Mouse (Mus musculus): ENCODE results near the gene Amacr. TPM values are rescaled to one million over a fixed set of nuclear protein-coding genes. Genes with fewer than 3 reads are reported as not detected.

Amacr gene
- polyA plus RNA-seq (2015; fragmentation: Nextera tagmentation; extraction: Ambion mirVana), result 37.1 and 44.4 TPM in 2 replicates

DNA sequence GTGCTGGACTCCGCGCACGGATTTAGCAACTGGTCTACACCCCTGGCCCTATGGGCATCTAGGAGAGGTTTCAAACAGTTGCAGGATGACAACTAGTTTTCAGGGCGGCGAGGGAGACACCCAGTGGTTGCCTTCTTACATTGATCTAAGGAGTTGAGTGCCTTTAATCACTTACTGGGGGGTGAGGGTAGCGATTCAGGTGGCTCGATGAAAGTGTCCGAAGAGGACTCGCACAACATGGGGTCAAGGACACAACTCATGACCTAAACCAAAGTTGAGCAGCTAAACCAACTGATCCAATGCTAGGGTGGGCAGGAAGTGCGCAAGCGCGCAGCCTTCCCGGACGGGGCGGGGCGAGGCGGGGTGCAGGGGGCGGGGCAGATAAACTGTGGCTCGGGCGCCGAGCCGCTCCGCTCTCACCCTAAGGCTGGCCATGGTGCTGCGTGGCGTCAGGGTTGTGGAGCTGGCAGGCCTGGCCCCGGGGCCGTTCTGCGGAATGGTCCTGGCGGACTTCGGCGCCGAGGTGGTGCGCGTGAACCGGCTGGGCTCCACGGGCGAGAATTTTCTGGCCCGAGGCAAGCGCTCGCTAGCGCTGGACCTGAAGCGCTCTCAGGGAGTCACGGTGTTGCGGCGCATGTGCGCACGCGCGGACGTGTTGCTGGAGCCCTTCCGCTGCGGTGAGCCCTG lies at the start of gene Amacr:
Gene Amacr, plus strand, starts transcription at position 380 of the 687 bp plus-strand sequence.
- Histone ChIP-seq H3K36me3 (ENCODE audit: insufficient read depth, low read length) (0 out of 2 replicates have a peak, but pooled peaks cover 4% of the 10 kb centered on the region), H3K4me1 (ENCODE audit: insufficient read depth, low read length) (peaks cover 9% of the 10 kb centered on the region; the same call in 1 of the 2 replicates), H3K27ac (ENCODE audit: low read length) (peak within 1 kb of the TSS; percentile 87), H3K9ac (replicated peaks; ENCODE audit: low read length) (peak within 1 kb of the TSS; percentile 81), H3K9me3 (ENCODE audit: low read length) (no peaks in the 10 kb centered on the region), H3K27me3 (ENCODE audit: insufficient read depth, low read length) (no peaks in the 10 kb centered on the region), H3K4me3 (ENCODE audit: low read length) (peak within 1 kb of the TSS; percentile 68), H3K4me2 (replicated peaks; ENCODE audit: low read depth, low read length) (peak within 1 kb of the TSS; percentile 66)
- ATAC-seq (ENCODE audit: low FRiP score, low TSS enrichment), result peak; percentile 99
- WGBS, result 0% methylated on average over 52 of the region's 52 CpGs

DNA sequence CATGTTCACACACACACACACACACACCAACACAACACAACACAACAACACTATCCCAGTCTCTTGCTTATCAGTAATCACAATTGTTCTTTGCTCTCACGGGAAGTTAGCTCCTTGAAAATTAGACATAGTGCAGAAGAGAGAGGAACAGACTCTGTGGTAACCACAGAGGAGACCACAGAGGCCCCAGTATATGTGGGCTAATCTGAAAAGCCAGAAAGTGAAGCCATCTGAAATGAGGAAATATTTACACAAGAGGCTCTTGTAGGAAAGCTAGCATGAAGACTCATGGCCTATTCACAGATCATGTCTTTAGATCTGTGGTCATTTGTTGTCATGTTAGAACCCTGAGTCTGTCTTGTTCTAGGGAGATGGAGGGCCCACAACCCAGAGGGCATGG lies 47.6 kb upstream of the Amacr start:
- H3K27ac ChIP-seq (ENCODE audit: low read length), result no peak overlapping the region
- no peaks in the 10 kb centered on the region for H3K36me3 ChIP-seq (ENCODE audit: insufficient read depth, low read length)
- H3K4me2 ChIP-seq (replicated peaks; ENCODE audit: low read depth, low read length), result no peak overlapping the region
- no peaks in the 10 kb centered on the region for H3K9me3 ChIP-seq (ENCODE audit: low read length)
- ATAC-seq (ENCODE audit: low FRiP score, low TSS enrichment), result no peak
- WGBS, result 85% methylated on average over 1 of the region's 1 CpGs
- no peaks in the 10 kb centered on the region for H3K27me3 ChIP-seq (ENCODE audit: insufficient read depth, low read length)
- no peaks in the 10 kb centered on the region for H3K4me1 ChIP-seq (ENCODE audit: insufficient read depth, low read length)
- H3K9ac ChIP-seq (replicated peaks; ENCODE audit: low read length), result no peak overlapping the region
- H3K4me3 ChIP-seq (ENCODE audit: low read length), result no peak overlapping the region

GRCm38 (mm10) chr15:10940148-10941108 lies 41.1 kb upstream of the Amacr start:
- Histone ChIP-seq H3K9me3 (ENCODE audit: low read length) (no peaks in the 10 kb centered on the region), H3K36me3 (ENCODE audit: insufficient read depth, low read length) (no peaks in the 10 kb centered on the region), H3K4me2 (replicated peaks; ENCODE audit: low read depth, low read length) (no peak overlapping the region), H3K27me3 (ENCODE audit: insufficient read depth, low read length) (no peaks in the 10 kb centered on the region), H3K4me3 (ENCODE audit: low read length) (no peak overlapping the region), H3K4me1 (ENCODE audit: insufficient read depth, low read length) (no peaks in the 10 kb centered on the region), H3K9ac (replicated peaks; ENCODE audit: low read length) (no peak overlapping the region), H3K27ac (ENCODE audit: low read length) (no peak overlapping the region)
- ATAC-seq (ENCODE audit: low FRiP score, low TSS enrichment), result no peak
- 73% methylated on average over 15 of the region's 15 CpGs for WGBS

GRCm38 (mm10) chr15:10941901-10942300 lies 39.7 kb upstream of the Amacr start:
- 66% methylated on average over 6 of the region's 6 CpGs for WGBS
- H3K4me1 ChIP-seq (ENCODE audit: insufficient read depth, low read length), result no peaks in the 10 kb centered on the region
- H3K4me3 ChIP-seq (ENCODE audit: low read length), result no peak overlapping the region
- H3K27ac ChIP-seq (ENCODE audit: low read length), result no peak overlapping the region
- H3K27me3 ChIP-seq (ENCODE audit: insufficient read depth, low read length), result no peaks in the 10 kb centered on the region
- no peak overlapping the region for H3K9ac ChIP-seq (replicated peaks; ENCODE audit: low read length)
- no peak overlapping the region for H3K4me2 ChIP-seq (replicated peaks; ENCODE audit: low read depth, low read length)
- no peaks in the 10 kb centered on the region for H3K9me3 ChIP-seq (ENCODE audit: low read length)
- no peaks in the 10 kb centered on the region for H3K36me3 ChIP-seq (ENCODE audit: insufficient read depth, low read length)
- ATAC-seq (ENCODE audit: low FRiP score, low TSS enrichment), result no peak

DNA sequence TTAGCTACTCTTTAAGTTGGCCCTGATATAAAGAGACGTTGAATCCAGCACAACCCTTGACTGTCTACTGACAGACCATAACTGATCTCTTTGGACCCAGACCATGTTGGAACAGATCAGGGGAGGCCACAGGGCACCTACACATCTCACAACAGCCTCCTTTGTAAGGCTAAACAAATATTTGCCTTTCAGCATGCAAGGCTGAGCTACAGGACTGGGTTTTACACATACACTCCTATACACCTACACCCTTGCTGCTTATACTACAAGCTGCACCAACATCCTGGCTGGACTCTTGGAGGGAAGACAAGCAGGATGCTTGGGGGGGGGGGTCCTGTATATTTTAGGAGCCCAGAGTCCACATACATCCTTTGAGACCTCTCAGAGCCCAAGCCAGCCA lies 33.7 kb upstream of the Amacr start:
- peaks cover 10% of the 10 kb centered on the region for H3K4me1 ChIP-seq (ENCODE audit: insufficient read depth, low read length)
- no peak overlapping the region for H3K9ac ChIP-seq (replicated peaks; ENCODE audit: low read length)
- ATAC-seq (ENCODE audit: low FRiP score, low TSS enrichment), result no peak
- H3K9me3 ChIP-seq (ENCODE audit: low read length), result no peaks in the 10 kb centered on the region
- 72% methylated on average over 1 of the region's 1 CpGs for WGBS
- H3K4me3 ChIP-seq (ENCODE audit: low read length), result no peak overlapping the region
- H3K27me3 ChIP-seq (ENCODE audit: insufficient read depth, low read length), result no peaks in the 10 kb centered on the region
- H3K36me3 ChIP-seq (ENCODE audit: insufficient read depth, low read length), result no peaks in the 10 kb centered on the region
- H3K27ac ChIP-seq (ENCODE audit: low read length), result no peak overlapping the region
- H3K4me2 ChIP-seq (replicated peaks; ENCODE audit: low read depth, low read length), result no peak overlapping the region

DNA sequence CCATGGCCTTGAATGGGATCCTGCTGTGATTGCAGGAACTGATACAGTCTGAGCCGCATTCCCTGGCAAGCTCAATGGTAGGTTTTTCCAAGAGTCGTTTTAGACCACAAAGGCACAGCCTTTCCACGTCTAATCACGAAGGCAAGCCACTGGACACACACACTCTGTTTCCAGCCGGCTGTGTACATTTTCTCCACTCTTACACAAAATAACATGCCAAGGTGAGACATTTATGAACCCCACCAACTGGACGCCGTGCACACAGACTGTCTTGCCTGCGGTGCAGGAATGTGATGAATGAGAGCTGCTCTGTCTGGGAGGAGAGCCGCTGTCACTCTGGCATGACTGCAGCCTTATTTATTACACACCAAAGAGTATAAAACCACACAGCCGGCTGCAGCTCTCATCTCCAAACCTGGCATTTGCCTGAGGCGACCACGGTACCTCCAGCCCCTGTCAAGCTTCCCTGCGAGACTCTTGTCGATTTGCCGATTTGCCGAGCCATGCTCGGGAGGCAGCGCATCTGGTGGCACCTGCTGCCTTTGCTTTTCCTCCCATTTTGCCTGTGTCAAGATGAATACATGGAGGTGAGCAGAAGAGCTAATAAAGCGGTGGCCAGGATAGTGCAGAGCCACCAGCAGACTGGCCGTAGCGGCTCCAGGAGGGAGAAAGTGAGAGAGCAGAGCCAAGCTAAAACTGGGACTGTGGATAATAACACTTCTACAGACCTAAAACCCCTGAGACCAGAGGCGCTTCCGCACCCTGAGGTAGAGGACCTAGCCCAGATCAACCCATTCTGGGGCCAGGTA lies 29.4 kb upstream of the Amacr start, which contains the start of gene C1qtnf3:
Gene C1qtnf3, plus strand, starts transcription at position 382 of the 809 bp plus-strand sequence.
- peak within 1 kb of the TSS; percentile 50 for H3K4me2 ChIP-seq (replicated peaks; ENCODE audit: low read depth, low read length)
- 0 out of 2 replicates have a peak within 1 kb of the TSS, but pooled peaks have one; percentile 33 for H3K9ac ChIP-seq (replicated peaks; ENCODE audit: low read length)
- H3K9me3 ChIP-seq (ENCODE audit: low read length), result no peaks in the 10 kb centered on the region
- WGBS, result 41% methylated on average over 23 of the region's 23 CpGs
- H3K4me3 ChIP-seq (ENCODE audit: low read length), result peak within 1 kb of the TSS; percentile 11; the same call in 1 of the 2 replicates
- peak; percentile 66 for ATAC-seq (ENCODE audit: low FRiP score, low TSS enrichment)
- H3K4me1 ChIP-seq (ENCODE audit: insufficient read depth, low read length), result peaks cover 20% of the 10 kb centered on the region
- no peaks in the 10 kb centered on the region for H3K36me3 ChIP-seq (ENCODE audit: insufficient read depth, low read length)
- H3K27me3 ChIP-seq (ENCODE audit: insufficient read depth, low read length), result no peaks in the 10 kb centered on the region
- H3K27ac ChIP-seq (ENCODE audit: low read length), result peak within 1 kb of the TSS; percentile 74

- Histone ChIP-seq H3K4me2 (replicated peaks; ENCODE audit: low read depth, low read length) (peak overlapping the region; percentile 50), H3K36me3 (ENCODE audit: insufficient read depth, low read length) (no peaks in the 10 kb centered on the region), H3K9me3 (ENCODE audit: low read length) (no peaks in the 10 kb centered on the region), H3K27me3 (ENCODE audit: insufficient read depth, low read length) (no peaks in the 10 kb centered on the region), H3K4me1 (ENCODE audit: insufficient read depth, low read length) (peaks cover 20% of the 10 kb centered on the region), H3K27ac (ENCODE audit: low read length) (peak overlapping the region; percentile 74), H3K4me3 (ENCODE audit: low read length) (peak overlapping the region; percentile 11; the same call in 1 of the 2 replicates), H3K9ac (replicated peaks; ENCODE audit: low read length) (0 out of 2 replicates have a peak overlapping the region, but pooled peaks have one; percentile 33)
- ATAC-seq (ENCODE audit: low FRiP score, low TSS enrichment), result peak; percentile 35; the same call in 1 of the 2 replicates
- WGBS, result 34% methylated on average over 4 of the region's 4 CpGs
These were observed 28.7 kb upstream of the Amacr start for GRCm38 (mm10) chr15:10952760-10953305.

GRCm38 (mm10) chr15:10953465-10953864 lies 28.1 kb upstream of the Amacr start:
- no peaks in the 10 kb centered on the region for H3K9me3 ChIP-seq (ENCODE audit: low read length)
- H3K4me1 ChIP-seq (ENCODE audit: insufficient read depth, low read length), result peaks cover 20% of the 10 kb centered on the region
- no peaks in the 10 kb centered on the region for H3K27me3 ChIP-seq (ENCODE audit: insufficient read depth, low read length)
- H3K4me2 ChIP-seq (replicated peaks; ENCODE audit: low read depth, low read length), result no peak overlapping the region
- 71% methylated on average over 1 of the region's 1 CpGs for WGBS
- H3K36me3 ChIP-seq (ENCODE audit: insufficient read depth, low read length), result no peaks in the 10 kb centered on the region
- H3K4me3 ChIP-seq (ENCODE audit: low read length), result no peak overlapping the region
- peak overlapping the region; percentile 31 for H3K27ac ChIP-seq (ENCODE audit: low read length)
- H3K9ac ChIP-seq (replicated peaks; ENCODE audit: low read length), result no peak overlapping the region
- no peak for ATAC-seq (ENCODE audit: low FRiP score, low TSS enrichment)

Data from kidney, embryonic 16.5 days (tissue).